Mouse (Mus musculus) hindlimb bud, embryonic 11.5 days (tissue): ENCODE measurements around the gene Zdhhc14.

Source experiments
- DNase-seq: peaks from one replicate; pipeline ENCODE4 v3.0.0-alpha.2; 2012; ENCODE audit warnings: low read depth, low spot score; ENCODE audit errors: extremely low spot score

Zdhhc14 gene

GRCm38 (mm10) chr17:5653981-5654380 is 161.6 kb downstream of the Zdhhc14 start:
- no peak for DNase-seq

- no peak for DNase-seq
Measured at GRCm38 (mm10) chr17:5655536-5655935, 163.2 kb downstream of the Zdhhc14 start.

- DNase-seq: no peak
Measured at GRCm38 (mm10) chr17:5660317-5661080, 168.1 kb downstream of the Zdhhc14 start.

DNA sequence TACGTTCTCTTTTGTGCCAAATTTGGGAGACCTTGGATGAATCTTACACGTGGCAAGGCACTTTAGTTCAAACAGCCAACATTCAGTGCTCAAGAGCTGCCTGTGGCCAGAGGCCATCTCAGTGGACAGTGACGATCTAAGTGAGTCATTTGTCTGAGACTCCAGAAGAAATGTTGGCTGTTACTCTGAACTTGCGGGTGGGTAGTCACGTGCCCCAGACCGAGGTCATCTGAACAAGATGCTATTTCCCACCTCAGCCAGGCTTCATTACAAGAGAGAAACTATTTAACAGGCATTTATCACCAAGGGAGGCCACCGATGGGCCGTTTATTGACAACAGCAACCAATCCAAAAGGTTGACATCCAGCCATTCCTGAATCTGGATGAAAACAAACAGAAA is 174.3 kb downstream of the Zdhhc14 start:
- DNase-seq: no peak

GRCm38 (mm10) chr17:5668456-5668855 is 176.1 kb downstream of the Zdhhc14 start:
- no peak for DNase-seq

DNA sequence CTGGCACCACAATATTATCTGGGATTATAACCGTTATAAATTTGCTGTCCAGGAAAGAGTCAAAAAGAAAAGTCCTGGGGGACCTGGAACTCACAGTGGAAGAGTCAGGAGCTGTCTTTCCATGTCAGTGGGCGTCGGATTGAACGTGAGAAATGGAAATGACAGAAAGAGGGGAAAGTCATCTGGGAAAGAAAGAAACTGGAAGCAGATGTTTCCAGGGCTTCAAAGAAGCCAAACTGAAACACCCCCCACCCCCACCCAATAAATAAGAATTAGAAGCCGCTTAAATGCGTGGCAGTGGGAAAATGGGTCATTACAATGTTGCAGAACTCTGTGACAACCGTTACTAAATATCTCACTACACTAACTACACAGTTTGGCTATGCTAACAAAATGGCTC is 176.6 kb downstream of the Zdhhc14 start:
- DNase-seq: no peak

GRCm38 (mm10) chr17:5675951-5676350 is 183.6 kb downstream of the Zdhhc14 start:
- DNase-seq: no peak

- no peak for DNase-seq
Measured at GRCm38 (mm10) chr17:5679315-5679714, 187.0 kb downstream of the Zdhhc14 start.

- DNase-seq: no peak
Measured at GRCm38 (mm10) chr17:5685324-5685723, 193.0 kb downstream of the Zdhhc14 start.

- DNase-seq: no peak
Measured at GRCm38 (mm10) chr17:5687810-5688209, 195.5 kb downstream of the Zdhhc14 start.

- no peak for DNase-seq
Measured at GRCm38 (mm10) chr17:5688222-5688621, 195.9 kb downstream of the Zdhhc14 start.

DNA sequence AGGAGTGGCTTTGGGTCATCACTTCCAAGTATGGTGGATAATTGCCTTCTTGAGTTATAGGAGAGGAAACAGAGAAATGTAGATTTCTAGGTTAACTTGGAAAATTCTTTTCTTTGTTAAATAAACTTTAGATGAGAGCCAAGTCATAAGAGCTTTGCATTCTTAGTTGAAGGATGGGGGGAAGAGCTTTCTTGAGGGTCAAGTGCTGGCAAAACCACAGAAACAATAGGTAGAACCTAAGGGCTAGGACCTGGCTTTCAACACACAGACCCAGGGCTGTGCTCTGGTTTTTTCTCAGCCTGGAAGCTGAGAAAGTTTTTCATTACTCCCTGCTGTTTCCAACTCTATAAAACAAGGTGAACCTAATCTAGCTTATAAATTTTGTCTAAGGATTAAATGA is 196.3 kb downstream of the Zdhhc14 start:
- no peak for DNase-seq

DNA sequence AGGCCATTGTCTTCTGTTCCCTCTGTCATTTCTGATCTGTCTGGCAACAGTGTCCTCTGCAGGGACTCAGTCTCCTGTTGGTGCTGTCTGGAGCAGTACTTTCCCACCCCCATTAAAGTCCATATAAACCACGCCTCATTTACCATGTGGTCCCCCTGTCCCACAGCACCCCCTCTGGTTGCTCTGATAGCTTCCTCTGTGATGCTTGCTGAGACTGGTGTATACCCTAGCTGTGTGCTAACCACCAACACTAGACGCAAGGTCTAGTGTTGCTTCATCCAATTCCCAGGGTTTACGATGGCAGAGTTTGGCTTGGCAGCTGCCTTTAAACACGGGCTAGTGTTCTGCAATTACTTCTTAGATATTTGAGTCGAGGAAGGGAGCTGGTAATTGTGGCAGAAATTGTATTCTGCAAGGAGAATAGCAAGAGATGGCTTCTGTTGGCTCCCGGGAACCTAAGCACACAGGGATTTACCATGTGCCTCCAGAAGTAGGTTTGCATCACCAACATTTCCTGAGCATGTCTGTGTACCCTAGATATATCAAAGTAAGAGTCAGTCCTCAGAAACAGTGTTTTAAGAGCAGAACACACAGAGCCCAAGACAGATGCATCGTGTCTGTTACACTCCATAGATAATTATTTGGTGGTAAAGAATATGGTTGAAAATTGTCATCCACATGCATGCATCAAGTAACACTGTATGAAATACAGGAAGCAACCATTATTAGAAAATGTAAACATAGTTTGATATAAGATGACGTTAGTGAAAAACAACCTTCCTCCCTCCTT is 198.6 kb downstream of the Zdhhc14 start:
- DNase-seq: no peak

DNA sequence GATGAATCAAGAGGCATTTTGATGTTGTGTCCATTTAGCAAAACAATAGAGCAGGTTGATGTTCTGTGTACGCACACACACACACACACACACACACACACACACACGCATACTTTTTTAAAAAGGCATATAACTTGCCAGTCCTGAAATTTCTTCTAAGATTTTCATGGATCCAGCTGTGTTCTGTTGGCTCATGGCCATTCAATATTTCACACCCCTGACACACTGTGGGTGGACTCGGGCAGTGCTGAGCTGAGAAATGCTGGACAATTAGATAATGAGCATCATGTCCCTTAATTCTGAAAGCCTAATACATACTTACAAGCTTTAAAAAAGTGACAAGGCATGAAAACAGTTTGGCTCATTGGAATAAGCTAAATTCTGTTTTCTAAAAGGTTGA is 200.3 kb downstream of the Zdhhc14 start:
- DNase-seq: no peak

DNA sequence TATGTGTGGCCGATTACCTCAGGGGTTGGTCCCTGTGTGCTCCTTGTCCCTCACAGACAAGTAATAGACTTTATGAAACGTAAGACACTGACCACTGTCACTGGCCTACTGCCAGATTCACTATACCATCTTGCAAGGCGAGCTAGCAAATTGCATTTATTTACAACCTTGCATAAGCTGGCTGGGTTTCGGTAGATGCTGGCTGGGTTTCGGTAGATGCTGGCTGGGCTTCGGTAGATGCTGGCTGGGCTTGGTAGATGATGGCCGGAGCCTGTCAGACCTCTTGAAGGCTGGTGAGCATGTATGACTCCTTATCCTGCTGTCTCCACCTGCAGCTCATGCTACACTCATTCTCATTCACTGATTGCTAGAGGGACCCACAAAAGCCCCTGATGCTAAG is 200.9 kb downstream of the Zdhhc14 start:
- DNase-seq: no peak

DNA sequence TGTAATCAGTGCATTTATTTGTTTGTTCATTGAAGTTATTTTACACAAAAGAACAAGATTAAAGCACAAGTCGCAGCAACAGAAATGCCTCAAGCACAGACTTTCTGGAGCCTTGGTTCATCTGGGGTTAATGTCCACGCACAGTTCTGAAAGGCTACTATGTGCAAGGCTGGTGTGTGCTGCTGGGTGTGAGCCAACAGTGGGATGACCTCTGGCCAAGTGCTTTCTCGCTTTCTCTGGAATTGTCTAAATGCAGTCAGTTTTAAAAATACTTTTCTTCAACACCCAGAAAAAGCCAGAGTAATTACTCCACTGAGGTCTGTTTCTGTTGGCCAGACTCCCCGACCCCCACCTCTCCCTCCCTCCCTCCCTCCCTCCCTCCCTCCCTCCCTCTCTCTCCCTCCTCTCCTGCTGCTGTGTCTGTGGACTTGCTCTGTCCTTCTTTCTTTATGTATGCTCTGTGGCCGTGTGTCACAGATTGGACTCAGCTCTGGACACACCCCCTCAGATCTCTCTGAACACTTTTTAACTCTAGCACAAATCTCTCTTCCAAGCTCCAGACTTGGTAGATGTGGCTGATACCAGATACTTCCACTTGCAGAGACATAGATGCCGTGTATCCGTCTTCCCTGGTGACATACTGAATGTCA is 206.2 kb downstream of the Zdhhc14 start:
- DNase-seq: no peak

DNA sequence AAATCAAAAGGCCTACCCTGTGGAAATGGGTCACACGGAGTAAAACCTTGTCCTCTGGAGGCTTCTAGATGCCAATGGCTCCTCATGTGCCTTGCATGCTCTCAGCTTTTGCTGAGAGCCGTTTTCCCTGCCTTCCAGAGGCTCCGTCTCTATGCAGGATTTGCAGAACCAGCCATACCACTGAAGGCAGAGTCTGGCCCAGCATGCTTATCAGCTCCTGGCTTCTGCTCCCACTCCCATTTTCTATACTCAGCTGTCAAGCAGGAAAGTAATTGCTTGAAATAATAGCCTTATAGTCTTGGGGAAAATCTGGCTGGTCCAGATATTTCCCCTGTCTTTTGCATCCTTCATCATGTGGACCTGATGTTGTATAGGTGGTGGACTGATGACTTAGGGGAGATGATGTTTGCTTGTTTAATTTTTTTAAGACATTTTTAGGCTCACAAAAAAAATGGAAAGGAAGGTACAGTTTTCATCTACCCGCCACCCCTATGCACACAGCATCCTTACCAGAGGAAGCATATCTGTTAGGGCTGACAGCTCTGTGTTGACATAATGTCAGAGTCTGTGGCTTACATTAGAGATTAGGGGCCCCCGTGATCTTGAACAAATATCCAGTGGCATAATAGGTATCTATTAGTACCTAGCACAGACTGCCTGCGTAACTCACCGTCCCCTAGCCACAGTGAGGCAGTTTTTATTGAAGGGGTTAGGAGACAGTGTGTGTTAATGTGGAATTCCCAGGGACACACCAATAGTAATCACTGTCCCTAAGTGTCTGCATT is 218.2 kb downstream of the Zdhhc14 start:
- DNase-seq: no peak

DNA sequence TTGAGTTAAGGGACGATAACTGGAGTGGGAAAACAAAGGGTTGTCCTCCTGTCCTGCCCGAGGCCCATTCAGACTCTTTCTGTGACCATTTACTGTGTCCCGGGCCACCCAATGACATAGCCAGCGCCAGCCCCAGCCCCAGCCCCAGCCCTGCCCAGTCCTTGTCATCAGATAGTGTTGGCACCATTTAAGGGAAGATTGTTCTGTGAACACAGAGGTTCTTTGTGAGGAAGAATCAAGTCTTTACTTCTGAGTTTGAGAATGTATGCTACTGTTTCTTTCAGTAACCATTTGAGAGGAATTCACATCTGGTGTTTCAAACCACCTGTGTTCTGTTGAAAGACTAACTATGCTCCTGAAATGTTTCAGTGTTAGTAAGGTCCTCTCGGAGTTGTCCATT is 219.5 kb downstream of the Zdhhc14 start:
- no peak for DNase-seq

GRCm38 (mm10) chr17:5713141-5713540 is 220.8 kb downstream of the Zdhhc14 start:
- DNase-seq: no peak

DNA sequence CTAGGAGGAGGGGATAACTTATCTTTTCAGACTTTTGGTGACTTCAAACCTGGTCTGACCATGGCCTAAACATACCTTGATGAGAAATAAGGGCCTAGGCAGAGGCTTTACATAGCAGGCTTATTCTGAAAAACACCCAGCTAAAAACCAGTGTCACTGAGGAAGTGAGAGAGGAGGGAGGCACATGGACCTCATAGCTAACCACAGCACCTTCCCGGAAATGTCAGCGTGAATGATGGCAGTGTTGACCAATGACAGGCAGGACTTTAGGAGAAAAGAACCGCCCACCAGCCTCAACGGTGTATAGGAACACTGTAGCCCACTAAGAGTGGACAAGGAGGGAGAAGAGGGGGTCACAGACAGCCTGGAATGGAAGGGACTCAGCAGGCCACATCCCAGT is 224.6 kb downstream of the Zdhhc14 start:
- DNase-seq: no peak

GRCm38 (mm10) chr17:5718768-5719387 is 226.5 kb downstream of the Zdhhc14 start:
- DNase-seq: no peak
